Mouse (Mus musculus) hindbrain, embryonic 13.5 days (tissue): ENCODE measurements around the gene Lhb. TPM values are rescaled to one million over a fixed set of nuclear protein-coding genes. Genes with fewer than 3 reads are reported as not detected.
"Not testable (repeated sequence)": the region's sequence is repeated elsewhere in the genome, so short reads cannot be mapped to it uniquely, and the experiment has no call there.

Experiments
- ATAC-seq: fragments of 200-750 bp; cut with Nextera tagmentation; 2 replicates; pipeline ENCODE4 v1.8.0; 2017; ENCODE audit warnings: moderate TSS enrichment; ENCODE audit not compliant: low FRiP score
- H3K27ac ChIP-seq: fragments of 300-500 bp; sonication (generic); 2 replicates; pipeline ENCODE4 v1.5.1; 2015; ENCODE audit warnings: inconsistent platforms, mild to moderate bottlenecking, moderate library complexity
- H3K27me3 ChIP-seq: fragments of 300-500 bp; sonication (generic); 2 replicates; pipeline ENCODE4 v1.6.1; 2015; ENCODE audit warnings: mild to moderate bottlenecking, inconsistent platforms
- H3K36me3 ChIP-seq: fragments of 300-500 bp; sonication (generic); 2 replicates; pipeline ENCODE4 v1.6.1; 2015; ENCODE audit warnings: mild to moderate bottlenecking, inconsistent platforms
- H3K4me1 ChIP-seq: fragments of 300-500 bp; sonication (generic); replicated peaks from 2 replicates; pipeline ENCODE4 v1.6.1; 2015; ENCODE audit warnings: inconsistent platforms
- H3K4me2 ChIP-seq: fragments of 300-500 bp; sonication (generic); 2 replicates; pipeline ENCODE4 v1.6.1; 2015; ENCODE audit warnings: inconsistent platforms, mild to moderate bottlenecking, moderate library complexity
- H3K4me3 ChIP-seq: fragments of 300-500 bp; sonication (generic); 2 replicates; pipeline ENCODE4 v1.5.1; 2015; ENCODE audit warnings: mild to moderate bottlenecking, inconsistent platforms
- H3K9ac ChIP-seq: fragments of 300-500 bp; sonication (generic); 2 replicates; pipeline ENCODE4 v1.6.1; 2015; ENCODE audit warnings: mild to moderate bottlenecking, inconsistent platforms
- H3K9me3 ChIP-seq: fragments of 300-500 bp; sonication (generic); 2 replicates; pipeline ENCODE4 v1.6.1; 2016; ENCODE audit warnings: inconsistent platforms
- WGBS: fragments of 180-500 bp; shearing (Covaris S2); methylation state at CpG from one replicate; pipeline ENCODE4 v1.1.7; 2015; 5-methylcytosine and 5-hydroxymethylcytosine counted together
- polyA plus RNA-seq: library from polyadenylated mRNA; unstranded; fragments of >200 nt; fragmentation: Nextera tagmentation; extraction: Ambion mirVana; gene quantifications from 2 replicates; pipeline ENCODE4 v1.2.1, GENCODE M21; 2015

The Lhb gene
- polyA plus RNA-seq, 1 experiment from 2014 or later: 2.5 TPM

- not testable (repeated sequence) for H3K9me3 ChIP-seq, H3K27me3 ChIP-seq
- under 1% methylated on average over 26 of the region's 37 CpGs for WGBS
- Histone ChIP-seq H3K4me3 (peak within 1 kb of the TSS; percentile 86), H3K36me3 (peaks cover 59% of the 10 kb centered on the region), H3K4me1 (peaks cover 45% of the 10 kb centered on the region), H3K4me2 (peak within 1 kb of the TSS; percentile 98), H3K9ac (peak within 1 kb of the TSS; percentile 95), H3K27ac (peak within 1 kb of the TSS; percentile 97)
- peak; percentile 96 for ATAC-seq
Observed at GRCm38 (mm10) chr7:45459564-45460140, 39.0 kb downstream of the Lhb start, which contains the start of gene Ftl1. Gene Ftl1 (minus strand): TSS chr7:45459884.

- Histone ChIP-seq H3K27ac (peak overlapping the region; percentile 90), H3K9me3 (no peaks in the 10 kb centered on the region), H3K9ac (peak overlapping the region; percentile 62), H3K36me3 (peaks cover 59% of the 10 kb centered on the region), H3K4me2 (peak overlapping the region; percentile 57), H3K4me3 (peak overlapping the region; percentile 86), H3K4me1 (peaks cover 52% of the 10 kb centered on the region), H3K27me3 (no peaks in the 10 kb centered on the region)
- ATAC-seq: no peak
- 76% methylated on average over 7 of the region's 7 CpGs for WGBS
Observed at GRCm38 (mm10) chr7:45460377-45460776, 39.8 kb downstream of the Lhb start.

GRCm38 (mm10) chr7:45460860-45461314, 40.3 kb downstream of the Lhb start:
- Histone ChIP-seq H3K9me3 (no peaks in the 10 kb centered on the region), H3K27ac (peak overlapping the region; percentile 90), H3K36me3 (peaks cover 58% of the 10 kb centered on the region), H3K27me3 (no peaks in the 10 kb centered on the region), H3K9ac (peak overlapping the region; percentile 62; the same call in 1 of the 2 replicates), H3K4me3 (peak overlapping the region; percentile 86; the same call in 1 of the 2 replicates), H3K4me1 (peaks cover 57% of the 10 kb centered on the region), H3K4me2 (peak overlapping the region; percentile 57)
- 27% methylated on average over 13 of the region's 13 CpGs for WGBS
- no peak for ATAC-seq

- H3K9ac ChIP-seq: 0 out of 2 replicates have a peak overlapping the region, but pooled peaks have one; percentile 1
- no peaks in the 10 kb centered on the region for H3K27me3 ChIP-seq
- no peaks in the 10 kb centered on the region for H3K9me3 ChIP-seq
- peak overlapping the region; percentile 90 for H3K27ac ChIP-seq
- peaks cover 54% of the 10 kb centered on the region for H3K36me3 ChIP-seq
- 40% methylated on average over 5 of the region's 5 CpGs for WGBS
- peak overlapping the region; percentile 57; the same call in 1 of the 2 replicates for H3K4me2 ChIP-seq
- ATAC-seq: no peak
- peaks cover 61% of the 10 kb centered on the region for H3K4me1 ChIP-seq
- H3K4me3 ChIP-seq: no peak overlapping the region
Observed at GRCm38 (mm10) chr7:45461326-45461725, 40.7 kb downstream of the Lhb start.

GRCm38 (mm10) chr7:45461781-45462180, 41.2 kb downstream of the Lhb start:
- ATAC-seq: no peak
- 0 out of 2 replicates have a peak overlapping the region, but pooled peaks have one; percentile 1 for H3K9ac ChIP-seq
- peaks cover 58% of the 10 kb centered on the region for H3K4me1 ChIP-seq
- no peaks in the 10 kb centered on the region for H3K27me3 ChIP-seq
- peaks cover 49% of the 10 kb centered on the region for H3K36me3 ChIP-seq
- no peak overlapping the region for H3K4me2 ChIP-seq
- peak overlapping the region; percentile 90 for H3K27ac ChIP-seq
- H3K4me3 ChIP-seq: no peak overlapping the region
- H3K9me3 ChIP-seq: no peaks in the 10 kb centered on the region
- 92% methylated on average over 4 of the region's 4 CpGs for WGBS

GRCm38 (mm10) chr7:45462325-45462724, 41.7 kb downstream of the Lhb start:
- H3K9ac ChIP-seq: no peak overlapping the region
- peaks cover 56% of the 10 kb centered on the region for H3K4me1 ChIP-seq
- no peak overlapping the region for H3K27ac ChIP-seq
- peaks cover 44% of the 10 kb centered on the region for H3K36me3 ChIP-seq
- H3K4me2 ChIP-seq: no peak overlapping the region
- WGBS: 91% methylated on average over 4 of the region's 4 CpGs
- no peak overlapping the region for H3K4me3 ChIP-seq
- H3K9me3 ChIP-seq: no peaks in the 10 kb centered on the region
- no peaks in the 10 kb centered on the region for H3K27me3 ChIP-seq
- ATAC-seq: no peak

- H3K27me3 ChIP-seq, H3K9ac ChIP-seq, H3K4me3 ChIP-seq, H3K4me2 ChIP-seq, ATAC-seq, H3K9me3 ChIP-seq, H3K27ac ChIP-seq: not testable (repeated sequence)
- 74% methylated on average over 4 of the region's 4 CpGs for WGBS
- Histone ChIP-seq H3K4me1 (peaks cover 51% of the 10 kb centered on the region), H3K36me3 (peaks cover 38% of the 10 kb centered on the region)
Observed at GRCm38 (mm10) chr7:45462868-45463267, 42.2 kb downstream of the Lhb start.

GRCm38 (mm10) chr7:45463987-45464778, 43.6 kb downstream of the Lhb start:
- 97% methylated on average over 7 of the region's 7 CpGs for WGBS
- Histone ChIP-seq H3K4me1 (peaks cover 45% of the 10 kb centered on the region), H3K36me3 (peaks cover 33% of the 10 kb centered on the region)

GRCm38 (mm10) chr7:45465112-45465511, 44.5 kb downstream of the Lhb start:
- peaks cover 33% of the 10 kb centered on the region for H3K36me3 ChIP-seq
- peak overlapping the region; percentile 96; the same call in 1 of the 2 replicates for H3K4me2 ChIP-seq
- H3K9ac ChIP-seq: 0 out of 2 replicates have a peak overlapping the region, but pooled peaks have one; percentile 98
- H3K27me3 ChIP-seq: no peaks in the 10 kb centered on the region
- H3K9me3 ChIP-seq: no peaks in the 10 kb centered on the region
- H3K27ac ChIP-seq: no peak overlapping the region
- 95% methylated on average over 12 of the region's 12 CpGs for WGBS
- H3K4me3 ChIP-seq: 0 out of 2 replicates have a peak overlapping the region, but pooled peaks have one; percentile 78
- ATAC-seq: no peak
- peaks cover 43% of the 10 kb centered on the region for H3K4me1 ChIP-seq

More at GRCm38 (mm10) chr7:45463987-45464778, 43.6 kb downstream of the Lhb start:
- no peak for ATAC-seq
- Histone ChIP-seq H3K27me3 (no peaks in the 10 kb centered on the region), H3K27ac (no peak overlapping the region), H3K4me3 (no peak overlapping the region), H3K9me3 (no peaks in the 10 kb centered on the region), H3K9ac (no peak overlapping the region), H3K4me2 (no peak overlapping the region)

GRCm38 (mm10) chr7:45465549-45465948, 44.9 kb downstream of the Lhb start:
- Histone ChIP-seq H3K9ac (peak overlapping the region; percentile 98), H3K27ac (no peak overlapping the region), H3K4me2 (peak overlapping the region; percentile 96), H3K27me3 (no peaks in the 10 kb centered on the region), H3K36me3 (peaks cover 33% of the 10 kb centered on the region), H3K4me3 (peak overlapping the region; percentile 78), H3K4me1 (peaks cover 39% of the 10 kb centered on the region), H3K9me3 (no peaks in the 10 kb centered on the region)
- 77% methylated on average over 9 of the region's 9 CpGs for WGBS
- ATAC-seq: 0 out of 2 replicates have a peak, but pooled peaks have one; percentile 3

GRCm38 (mm10) chr7:45466283-45467089, 45.9 kb downstream of the Lhb start, which contains the start of gene Bax:
Gene Bax (minus strand): TSS chr7:45466898.
- peak within 1 kb of the TSS; percentile 78 for H3K4me3 ChIP-seq
- H3K36me3 ChIP-seq: peaks cover 33% of the 10 kb centered on the region
- under 1% methylated on average over 41 of the region's 58 CpGs for WGBS
- H3K27me3 ChIP-seq: no peaks in the 10 kb centered on the region
- H3K27ac ChIP-seq: peak within 1 kb of the TSS; percentile 85
- peak within 1 kb of the TSS; percentile 96 for H3K4me2 ChIP-seq
- H3K4me1 ChIP-seq: peaks cover 31% of the 10 kb centered on the region
- no peaks in the 10 kb centered on the region for H3K9me3 ChIP-seq
- H3K9ac ChIP-seq: peak within 1 kb of the TSS; percentile 98
- ATAC-seq: peak; percentile 79
